1 mouse cellular context compared by ENCODE assay signal in the genomic region with DNA sequence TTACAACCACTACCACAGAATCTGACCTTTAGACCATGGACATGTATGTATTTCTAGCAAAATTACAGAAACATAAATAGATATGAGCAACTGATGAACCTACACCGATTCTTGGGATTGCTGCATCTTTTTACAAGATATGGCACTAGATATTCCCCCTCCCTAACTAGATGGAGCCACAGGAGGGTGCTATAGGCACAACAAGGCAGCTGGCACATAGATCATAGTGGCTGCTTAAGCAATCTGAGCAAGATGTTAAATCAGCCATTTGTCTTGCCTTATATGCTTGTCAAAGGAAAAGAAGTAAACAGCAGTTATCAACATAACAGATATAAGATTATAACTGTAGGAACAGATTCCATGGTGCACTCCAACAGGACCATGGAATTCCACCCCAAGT.
TF ChIP-seq lines count a peak whose summit lies in the region.

No protein-coding gene starts in this region.

TF ChIP-seq in myocyte, 11 proteins besides CTCF, POLR2A, EP300 and RAD21:
- TF ChIP-seq POLR2AphosphoS2 (IDR thresholded peaks at IDR 0.05; ENCODE audit: insufficient read length, low read depth) (no peak), CEBPB (IDR thresholded peaks at IDR 0.05; ENCODE audit: insufficient read depth, poor library complexity, severe bottlenecking) (peak; percentile 58)
